Mouse (Mus musculus): ENCODE measurements around the gene Hsf2bp. TPM values are rescaled to one million over a fixed set of nuclear protein-coding genes. Genes with fewer than 3 reads are reported as not detected.

Gene Hsf2bp
- polyA plus RNA-seq, 1 experiment from 2014 or later = 0.32 TPM

- ATAC-seq (replicated peaks; ENCODE audit: insufficient number of reproducible peaks, low FRiP score, low TSS enrichment, low read depth) (no peak), DNase-seq (ENCODE audit: low spot score) (no peak)
- Histone ChIP-seq H3K4me3 (ENCODE audit: low read depth, low read length) (no peak overlapping the region), H3K27ac (replicated peaks; ENCODE audit: low read depth, low read length) (no peak overlapping the region), H3K9ac (replicated peaks; ENCODE audit: low read length) (no peak overlapping the region), H3K27me3 (ENCODE audit: control insufficient read depth, insufficient read depth, low read length) (no peaks in the 10 kb centered on the region), H3K36me3 (replicated peaks; ENCODE audit: control insufficient read depth, insufficient read depth, low read depth, low read length) (no peaks in the 10 kb centered on the region), H3K4me1 (ENCODE audit: control insufficient read depth, insufficient read depth, low read length) (no peaks in the 10 kb centered on the region), H3K4me2 (ENCODE audit: low read depth, low read length) (no peak overlapping the region), H3K9me3 (replicated peaks; ENCODE audit: control insufficient read depth, low read length) (no peaks in the 10 kb centered on the region)
Measured at GRCm38 (mm10) chr17:32013659-32014058, 22.5 kb downstream of the Hsf2bp start.

GRCm38 (mm10) chr17:32012254-32012653 lies 23.9 kb downstream of the Hsf2bp start:
- H3K36me3 ChIP-seq (replicated peaks; ENCODE audit: control insufficient read depth, insufficient read depth, low read depth, low read length) = no peaks in the 10 kb centered on the region

GRCm38 (mm10) chr17:32011694-32012093 lies 24.5 kb downstream of the Hsf2bp start:
- ATAC-seq (replicated peaks; ENCODE audit: insufficient number of reproducible peaks, low FRiP score, low TSS enrichment, low read depth) (no peak), DNase-seq (ENCODE audit: low spot score) (no peak)
- Histone ChIP-seq H3K9ac (replicated peaks; ENCODE audit: low read length) (no peak overlapping the region), H3K36me3 (replicated peaks; ENCODE audit: control insufficient read depth, insufficient read depth, low read depth, low read length) (no peaks in the 10 kb centered on the region), H3K4me2 (ENCODE audit: low read depth, low read length) (no peak overlapping the region), H3K4me3 (ENCODE audit: low read depth, low read length) (no peak overlapping the region), H3K4me1 (ENCODE audit: control insufficient read depth, insufficient read depth, low read length) (no peaks in the 10 kb centered on the region), H3K27ac (replicated peaks; ENCODE audit: low read depth, low read length) (no peak overlapping the region), H3K27me3 (ENCODE audit: control insufficient read depth, insufficient read depth, low read length) (no peaks in the 10 kb centered on the region), H3K9me3 (replicated peaks; ENCODE audit: control insufficient read depth, low read length) (no peaks in the 10 kb centered on the region)
- WGBS = 83% methylated on average over 6 of the region's 6 CpGs

More at GRCm38 (mm10) chr17:32012254-32012653, 23.9 kb downstream of the Hsf2bp start:
- H3K27ac ChIP-seq (replicated peaks; ENCODE audit: low read depth, low read length) = no peak overlapping the region
- no peak overlapping the region for H3K4me2 ChIP-seq (ENCODE audit: low read depth, low read length)
- H3K4me3 ChIP-seq (ENCODE audit: low read depth, low read length) = no peak overlapping the region
- WGBS = 57% methylated on average over 3 of the region's 3 CpGs
- H3K9me3 ChIP-seq (replicated peaks; ENCODE audit: control insufficient read depth, low read length) = no peaks in the 10 kb centered on the region
- no peak overlapping the region for H3K9ac ChIP-seq (replicated peaks; ENCODE audit: low read length)
- ATAC-seq (replicated peaks; ENCODE audit: insufficient number of reproducible peaks, low FRiP score, low TSS enrichment, low read depth) (no peak), DNase-seq (ENCODE audit: low spot score) (no peak)
- no peaks in the 10 kb centered on the region for H3K4me1 ChIP-seq (ENCODE audit: control insufficient read depth, insufficient read depth, low read length)
- H3K27me3 ChIP-seq (ENCODE audit: control insufficient read depth, insufficient read depth, low read length) = no peaks in the 10 kb centered on the region

- no peaks in the 10 kb centered on the region for H3K4me1 ChIP-seq (ENCODE audit: control insufficient read depth, insufficient read depth, low read length)
- no peaks in the 10 kb centered on the region for H3K27me3 ChIP-seq (ENCODE audit: control insufficient read depth, insufficient read depth, low read length)
- H3K9me3 ChIP-seq (replicated peaks; ENCODE audit: control insufficient read depth, low read length) = no peaks in the 10 kb centered on the region
- WGBS = 86% methylated on average over 5 of the region's 5 CpGs
- ATAC-seq (replicated peaks; ENCODE audit: insufficient number of reproducible peaks, low FRiP score, low TSS enrichment, low read depth) (no peak), DNase-seq (ENCODE audit: low spot score) (no peak)
- H3K27ac ChIP-seq (replicated peaks; ENCODE audit: low read depth, low read length) = no peak overlapping the region
- no peak overlapping the region for H3K4me3 ChIP-seq (ENCODE audit: low read depth, low read length)
- H3K4me2 ChIP-seq (ENCODE audit: low read depth, low read length) = no peak overlapping the region
- no peaks in the 10 kb centered on the region for H3K36me3 ChIP-seq (replicated peaks; ENCODE audit: control insufficient read depth, insufficient read depth, low read depth, low read length)
- H3K9ac ChIP-seq (replicated peaks; ENCODE audit: low read length) = no peak overlapping the region
Measured at GRCm38 (mm10) chr17:32006800-32007199, 29.3 kb downstream of the Hsf2bp start.

- Histone ChIP-seq H3K4me1 (ENCODE audit: control insufficient read depth, insufficient read depth, low read length) (no peaks in the 10 kb centered on the region), H3K36me3 (replicated peaks; ENCODE audit: control insufficient read depth, insufficient read depth, low read depth, low read length) (no peaks in the 10 kb centered on the region), H3K27me3 (ENCODE audit: control insufficient read depth, insufficient read depth, low read length) (no peaks in the 10 kb centered on the region), H3K9ac (replicated peaks; ENCODE audit: low read length) (no peak overlapping the region), H3K4me3 (ENCODE audit: low read depth, low read length) (no peak overlapping the region), H3K9me3 (replicated peaks; ENCODE audit: control insufficient read depth, low read length) (no peaks in the 10 kb centered on the region), H3K27ac (replicated peaks; ENCODE audit: low read depth, low read length) (no peak overlapping the region), H3K4me2 (ENCODE audit: low read depth, low read length) (no peak overlapping the region)
- ATAC-seq (replicated peaks; ENCODE audit: insufficient number of reproducible peaks, low FRiP score, low TSS enrichment, low read depth) (no peak), DNase-seq (ENCODE audit: low spot score) (no peak)
- WGBS = 87% methylated on average over 3 of the region's 3 CpGs
Measured at GRCm38 (mm10) chr17:32003251-32003650, 32.9 kb downstream of the Hsf2bp start.

GRCm38 (mm10) chr17:31998351-31998750 lies 37.8 kb downstream of the Hsf2bp start:
- Histone ChIP-seq H3K9me3 (replicated peaks; ENCODE audit: control insufficient read depth, low read length) (no peaks in the 10 kb centered on the region), H3K27ac (replicated peaks; ENCODE audit: low read depth, low read length) (no peak overlapping the region), H3K4me2 (ENCODE audit: low read depth, low read length) (no peak overlapping the region), H3K4me1 (ENCODE audit: control insufficient read depth, insufficient read depth, low read length) (no peaks in the 10 kb centered on the region), H3K9ac (replicated peaks; ENCODE audit: low read length) (no peak overlapping the region), H3K27me3 (ENCODE audit: control insufficient read depth, insufficient read depth, low read length) (no peaks in the 10 kb centered on the region), H3K36me3 (replicated peaks; ENCODE audit: control insufficient read depth, insufficient read depth, low read depth, low read length) (no peaks in the 10 kb centered on the region), H3K4me3 (ENCODE audit: low read depth, low read length) (no peak overlapping the region)
- no peak for ATAC-seq (replicated peaks; ENCODE audit: insufficient number of reproducible peaks, low FRiP score, low TSS enrichment, low read depth)
- no peak for DNase-seq (ENCODE audit: low spot score)
- 57% methylated on average over 1 of the region's 1 CpGs for WGBS

GRCm38 (mm10) chr17:31996331-31996730 lies 39.8 kb downstream of the Hsf2bp start:
- H3K4me2 ChIP-seq (ENCODE audit: low read depth, low read length) = no peak overlapping the region
- H3K27me3 ChIP-seq (ENCODE audit: control insufficient read depth, insufficient read depth, low read length) = no peaks in the 10 kb centered on the region
- DNase-seq (ENCODE audit: low spot score) (no peak), ATAC-seq (replicated peaks; ENCODE audit: insufficient number of reproducible peaks, low FRiP score, low TSS enrichment, low read depth) (no peak)
- no peak overlapping the region for H3K27ac ChIP-seq (replicated peaks; ENCODE audit: low read depth, low read length)
- H3K9ac ChIP-seq (replicated peaks; ENCODE audit: low read length) = no peak overlapping the region
- no peaks in the 10 kb centered on the region for H3K4me1 ChIP-seq (ENCODE audit: control insufficient read depth, insufficient read depth, low read length)
- H3K36me3 ChIP-seq (replicated peaks; ENCODE audit: control insufficient read depth, insufficient read depth, low read depth, low read length) = no peaks in the 10 kb centered on the region
- no peaks in the 10 kb centered on the region for H3K9me3 ChIP-seq (replicated peaks; ENCODE audit: control insufficient read depth, low read length)
- H3K4me3 ChIP-seq (ENCODE audit: low read depth, low read length) = no peak overlapping the region
- WGBS = 66% methylated on average over 4 of the region's 4 CpGs

- H3K27ac ChIP-seq (replicated peaks; ENCODE audit: low read depth, low read length) = no peak overlapping the region
- 68% methylated on average over 2 of the region's 2 CpGs for WGBS
- DNase-seq (ENCODE audit: low spot score) (no peak), ATAC-seq (replicated peaks; ENCODE audit: insufficient number of reproducible peaks, low FRiP score, low TSS enrichment, low read depth) (no peak)
- H3K36me3 ChIP-seq (replicated peaks; ENCODE audit: control insufficient read depth, insufficient read depth, low read depth, low read length) = no peaks in the 10 kb centered on the region
- no peaks in the 10 kb centered on the region for H3K27me3 ChIP-seq (ENCODE audit: control insufficient read depth, insufficient read depth, low read length)
- no peak overlapping the region for H3K4me2 ChIP-seq (ENCODE audit: low read depth, low read length)
- H3K4me3 ChIP-seq (ENCODE audit: low read depth, low read length) = no peak overlapping the region
- H3K9me3 ChIP-seq (replicated peaks; ENCODE audit: control insufficient read depth, low read length) = no peaks in the 10 kb centered on the region
- no peak overlapping the region for H3K9ac ChIP-seq (replicated peaks; ENCODE audit: low read length)
- H3K4me1 ChIP-seq (ENCODE audit: control insufficient read depth, insufficient read depth, low read length) = no peaks in the 10 kb centered on the region
Measured at GRCm38 (mm10) chr17:31995784-31996183, 40.4 kb downstream of the Hsf2bp start.

All from embryonic facial prominence, embryonic 11.5 days (tissue).